Mouse (Mus musculus) intestine, postnatal 0 days (tissue): ENCODE data around the gene AC109138.7. TPM values are rescaled to one million over a fixed set of nuclear protein-coding genes. Genes with fewer than 3 reads are reported as not detected.
A peak's percentile ranks its signal among the peaks of the same experiment; 100 is the strongest.

Experiments used
- ATAC-seq: fragments of 200-750 bp; cut with Nextera tagmentation; 2 replicates; pipeline ENCODE4 v1.8.0; 2017; ENCODE audit warnings: mild to moderate bottlenecking, moderate TSS enrichment, moderate library complexity
- H3K27ac ChIP-seq: fragments of 300-500 bp; sonication (generic); 2 replicates; pipeline ENCODE4 v1.5.1; 2014; ENCODE audit warnings: mild to moderate bottlenecking, low read depth, low read length, moderate library complexity
- H3K27me3 ChIP-seq: fragments of 300-500 bp; sonication (generic); replicated peaks from 2 replicates; pipeline ENCODE4 v1.6.1; 2014; ENCODE audit warnings: low read length, mixed read lengths; ENCODE audit not compliant: control insufficient read depth, insufficient read depth
- H3K36me3 ChIP-seq: fragments of 300-500 bp; sonication (generic); 2 replicates; pipeline ENCODE4 v1.6.1; 2014; ENCODE audit warnings: mild to moderate bottlenecking, moderate library complexity; ENCODE audit not compliant: control insufficient read depth, insufficient read depth
- H3K4me1 ChIP-seq: fragments of 300-500 bp; sonication (generic); replicated peaks from 2 replicates; pipeline ENCODE4 v1.6.1; 2014; ENCODE audit warnings: antibody characterized with exemption, low read length, mixed read lengths; ENCODE audit not compliant: control insufficient read depth, insufficient read depth
- H3K4me2 ChIP-seq: fragments of 300-500 bp; sonication (generic); replicated peaks from 2 replicates; pipeline ENCODE4 v1.6.1; 2014; ENCODE audit warnings: low read depth, mild to moderate bottlenecking, moderate library complexity
- H3K4me3 ChIP-seq: fragments of 300-500 bp; sonication (generic); 2 replicates; pipeline ENCODE4 v1.5.1; 2014; ENCODE audit warnings: low read depth, low read length
- H3K9ac ChIP-seq: fragments of 300-500 bp; sonication (generic); 2 replicates; pipeline ENCODE4 v1.6.1; 2014; ENCODE audit warnings: mild to moderate bottlenecking, low read depth, low read length
- H3K9me3 ChIP-seq: fragments of 300-500 bp; sonication (generic); 2 replicates; pipeline ENCODE4 v1.6.1; 2016; ENCODE audit warnings: mixed run types; ENCODE audit not compliant: control insufficient read depth
- CTCF ChIP-seq: sonication (generic); IDR thresholded peaks from 2 replicates; pipeline ENCODE4 v1.5.1; 2016; ENCODE audit warnings: low read depth, mild to moderate bottlenecking, control low read depth, antibody characterized with exemption, moderate library complexity
- WGBS: fragments of 180-500 bp; shearing (Covaris S2); extraction: QIAGEN DNeasy Blood & Tissue Kit; methylation state at CpG from one replicate; pipeline ENCODE4 v1.1.7; 2014; 5-methylcytosine and 5-hydroxymethylcytosine counted together
- polyA plus RNA-seq: library from polyadenylated mRNA; unstranded; fragments of >200 nt; fragmentation: Nextera tagmentation; extraction: Ambion mirVana; gene quantifications from 2 replicates; pipeline ENCODE4 v1.2.1, GENCODE M21; 2015

AC109138.7 gene
- polyA plus RNA-seq, 1 experiment from 2014 or later = not detected

GRCm38 (mm10) chr19:4197180-4197579, 17.0 kb upstream of the AC109138.7 start:
- WGBS = 64% methylated on average over 3 of the region's 3 CpGs
- no peak overlapping the region for H3K4me3 ChIP-seq
- H3K9ac ChIP-seq = no peak overlapping the region
- H3K9me3 ChIP-seq = no peaks in the 10 kb centered on the region
- H3K36me3 ChIP-seq = peaks cover 46% of the 10 kb centered on the region
- no peak overlapping the region for H3K4me2 ChIP-seq
- no peak overlapping the region for H3K27ac ChIP-seq
- ATAC-seq = no peak
- no peak for TF ChIP-seq CTCF
- H3K4me1 ChIP-seq = peaks cover 18% of the 10 kb centered on the region
- H3K27me3 ChIP-seq = no peaks in the 10 kb centered on the region

GRCm38 (mm10) chr19:4201291-4201909, 12.8 kb upstream of the AC109138.7 start, which contains the start of gene Rad9a:
Gene Rad9a (minus strand): TSS chr19:4201662.
- ATAC-seq = peak; percentile 78
- peak within 1 kb of the TSS; percentile 60 for H3K27ac ChIP-seq
- under 1% methylated on average over 34 of the region's 34 CpGs for WGBS
- no peak for TF ChIP-seq CTCF
- H3K27me3 ChIP-seq = 0 out of 2 replicates have a peak, but pooled peaks cover 2% of the 10 kb centered on the region
- H3K36me3 ChIP-seq = peaks cover 20% of the 10 kb centered on the region
- peak within 1 kb of the TSS; percentile 91 for H3K4me2 ChIP-seq
- H3K4me3 ChIP-seq = peak within 1 kb of the TSS; percentile 70
- H3K9me3 ChIP-seq = no peaks in the 10 kb centered on the region
- peak within 1 kb of the TSS; percentile 74 for H3K9ac ChIP-seq
- H3K4me1 ChIP-seq = peaks cover 12% of the 10 kb centered on the region

GRCm38 (mm10) chr19:4202149-4202548, 12.0 kb upstream of the AC109138.7 start:
- 25% methylated on average over 7 of the region's 7 CpGs for WGBS
- no peak for TF ChIP-seq CTCF
- peaks cover 12% of the 10 kb centered on the region; the same call in 1 of the 2 replicates for H3K4me1 ChIP-seq
- no peaks in the 10 kb centered on the region for H3K9me3 ChIP-seq
- peak overlapping the region; percentile 91 for H3K4me2 ChIP-seq
- peak overlapping the region; percentile 74 for H3K9ac ChIP-seq
- peaks cover 14% of the 10 kb centered on the region; the same call in 1 of the 2 replicates for H3K36me3 ChIP-seq
- 0 out of 2 replicates have a peak, but pooled peaks cover 2% of the 10 kb centered on the region for H3K27me3 ChIP-seq
- 0 out of 2 replicates have a peak overlapping the region, but pooled peaks have one; percentile 0 for H3K27ac ChIP-seq
- no peak for ATAC-seq
- H3K4me3 ChIP-seq = peak overlapping the region; percentile 70

GRCm38 (mm10) chr19:4203148-4203547, 11.0 kb upstream of the AC109138.7 start:
- 53% methylated on average over 3 of the region's 3 CpGs for WGBS
- Histone ChIP-seq H3K9me3 (no peaks in the 10 kb centered on the region), H3K9ac (no peak overlapping the region), H3K4me3 (no peak overlapping the region), H3K4me1 (peaks cover 12% of the 10 kb centered on the region; the same call in 1 of the 2 replicates), H3K27ac (no peak overlapping the region), H3K27me3 (0 out of 2 replicates have a peak, but pooled peaks cover 2% of the 10 kb centered on the region), H3K36me3 (peaks cover 8% of the 10 kb centered on the region; the same call in 1 of the 2 replicates), H3K4me2 (no peak overlapping the region)
- no peak for ATAC-seq
- peak; percentile 37 for TF ChIP-seq CTCF

GRCm38 (mm10) chr19:4203604-4204326, 10.4 kb upstream of the AC109138.7 start:
- no peak for TF ChIP-seq CTCF
- H3K27me3 ChIP-seq = 0 out of 2 replicates have a peak, but pooled peaks cover 2% of the 10 kb centered on the region
- no peak overlapping the region for H3K9ac ChIP-seq
- WGBS = 71% methylated on average over 13 of the region's 13 CpGs
- H3K4me1 ChIP-seq = peaks cover 12% of the 10 kb centered on the region; the same call in 1 of the 2 replicates
- no peak overlapping the region for H3K4me2 ChIP-seq
- ATAC-seq = no peak
- no peak overlapping the region for H3K27ac ChIP-seq
- no peak overlapping the region for H3K4me3 ChIP-seq
- H3K36me3 ChIP-seq = peaks cover 8% of the 10 kb centered on the region; the same call in 1 of the 2 replicates
- H3K9me3 ChIP-seq = no peaks in the 10 kb centered on the region

- Histone ChIP-seq H3K4me1 (peaks cover 12% of the 10 kb centered on the region; the same call in 1 of the 2 replicates), H3K9ac (no peak overlapping the region), H3K9me3 (no peaks in the 10 kb centered on the region), H3K36me3 (no peaks in the 10 kb centered on the region; the same call in 1 of the 2 replicates), H3K27ac (no peak overlapping the region), H3K4me3 (no peak overlapping the region), H3K4me2 (no peak overlapping the region), H3K27me3 (0 out of 2 replicates have a peak, but pooled peaks cover 2% of the 10 kb centered on the region)
- no peak; the same call in 1 of the 2 replicates for TF ChIP-seq CTCF
- 59% methylated on average over 4 of the region's 4 CpGs for WGBS
- ATAC-seq = no peak
Observed at GRCm38 (mm10) chr19:4204889-4205288, 9.3 kb upstream of the AC109138.7 start.
